ENCODE assay signal across 18 mouse cellular contexts in the genomic region with DNA sequence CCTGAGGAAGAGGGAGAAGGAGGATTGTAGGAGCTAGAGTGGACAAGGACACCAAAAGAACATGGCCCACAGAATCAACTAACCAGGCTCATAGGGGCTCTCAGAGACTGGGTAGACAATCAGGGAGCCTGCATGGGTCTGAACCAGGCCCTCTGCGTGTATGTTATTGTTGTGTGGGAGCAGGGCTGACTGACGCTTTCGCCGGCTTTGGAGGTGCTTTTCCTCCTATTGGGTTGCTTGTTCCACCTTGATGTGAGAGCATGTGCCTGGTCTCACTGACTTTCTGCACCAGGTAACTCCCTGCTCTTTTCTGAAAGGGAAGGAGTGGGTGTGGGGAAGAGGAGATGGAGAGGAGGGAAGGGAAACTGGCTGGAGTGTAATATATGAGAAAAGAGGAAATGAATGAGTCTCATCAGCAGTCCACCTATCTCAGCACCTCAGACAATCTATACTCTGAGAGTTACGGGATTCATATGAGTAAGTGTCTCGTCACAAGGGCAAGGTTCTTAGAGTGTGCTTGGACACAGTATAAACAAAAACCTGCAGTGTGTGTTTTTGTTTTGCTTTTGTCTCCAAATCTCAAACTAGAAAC. TPM values are rescaled to one million over a fixed set of nuclear protein-coding genes. Genes with fewer than 3 reads are reported as not detected.
A peak's percentile ranks its signal among the peaks of the same experiment; 100 is the strongest.
DNase-seq lines count a peak whose midpoint lies in the region; ATAC-seq and TF ChIP-seq lines count a peak whose summit lies in the region.
"Had no signal": no experiment of that assay in that cellular context is flagged by ENCODE, and none has a peak within 500 bp of the region (broad histone marks: within the 10 kb centered on the region; RNA-seq: fewer than 3 reads in every experiment).

No protein-coding gene starts in this region.

- H3K4me2 ChIP-seq in liver, postnatal 0 days (ENCODE audit: low read depth, low read length) = no peak overlapping the region; the same call in 1 of the 2 replicates
- H3K4me2 ChIP-seq in liver, embryonic 12.5 days = no peak overlapping the region
- H3K4me2 ChIP-seq: embryonic facial prominence, embryonic 13.5 days; forebrain, embryonic 13.5 days; heart, embryonic 15.5 days; hindbrain, embryonic 14.5 days had no signal

- no peak for TF ChIP-seq CTCF in liver, postnatal 0 days (IDR thresholded peaks at IDR 0.05; ENCODE audit: low read depth)

- peak overlapping the region; percentile 21; the same call in 1 of the 2 replicates for H3K9ac ChIP-seq in liver, postnatal 0 days (replicated peaks)
- no peak overlapping the region for H3K9ac ChIP-seq in liver, embryonic 12.5 days
- H3K9ac ChIP-seq: embryonic facial prominence, embryonic 13.5 days; forebrain, embryonic 13.5 days; forebrain, postnatal 0 days; heart, embryonic 15.5 days; hindbrain, embryonic 14.5 days had no signal

- no peak for ATAC-seq in liver, postnatal 0 days
- no peak for ATAC-seq in liver, embryonic 12.5 days
- ATAC-seq in megakaryocyte, adult 5-6 weeks (ENCODE audit: poor library complexity, severe bottlenecking) = peak; percentile 56; the same call in 1 of the 2 replicates
- ATAC-seq: forebrain, embryonic 13.5 days; forebrain, postnatal 0 days had no signal

- H3K4me1 ChIP-seq in heart, embryonic 10.5 days = peaks cover under 1% of the 10 kb centered on the region
- H3K4me1 ChIP-seq in liver, postnatal 0 days (ENCODE audit: insufficient read depth) = peaks cover 39% of the 10 kb centered on the region
- H3K4me1 ChIP-seq in liver, embryonic 12.5 days = peaks cover 60% of the 10 kb centered on the region
- peaks cover 9% of the 10 kb centered on the region for H3K4me1 ChIP-seq in forebrain, embryonic 10.5 days

- H3K27me3 ChIP-seq in heart, embryonic 10.5 days (ENCODE audit: insufficient read depth, poor library complexity, severe bottlenecking) = no peaks in the 10 kb centered on the region
- no peaks in the 10 kb centered on the region for H3K27me3 ChIP-seq in liver, postnatal 0 days (ENCODE audit: insufficient read depth, low read length)
- no peaks in the 10 kb centered on the region for H3K27me3 ChIP-seq in liver, embryonic 12.5 days (replicated peaks)
- no peaks in the 10 kb centered on the region for H3K27me3 ChIP-seq in forebrain, embryonic 10.5 days (ENCODE audit: poor library complexity, severe bottlenecking)
- H3K27me3 ChIP-seq: embryonic facial prominence, embryonic 13.5 days; forebrain, embryonic 13.5 days; heart, embryonic 15.5 days had no signal

- 88% methylated on average over 6 of the region's 6 CpGs for WGBS in heart, embryonic 10.5 days
- WGBS in liver, postnatal 0 days (ENCODE audit: insufficient replicate concordance) = 63% methylated on average over 6 of the region's 6 CpGs
- 75% methylated on average over 6 of the region's 6 CpGs for WGBS in liver, embryonic 12.5 days (ENCODE audit: insufficient replicate concordance)
- WGBS in forebrain, embryonic 10.5 days = 92% methylated on average over 6 of the region's 6 CpGs

- DNase-seq in heart, embryonic 10.5 days (ENCODE audit: low spot score) = peak; percentile 56
- no peak for DNase-seq in heart, postnatal 14 days
- no peak for DNase-seq in liver, postnatal 0 days
- DNase-seq in adrenal gland, postnatal 25 days = no peak
- DNase-seq in forebrain, embryonic 10.5 days (ENCODE audit: extremely low spot score, low spot score) = no peak
- DNase-seq: adrenal gland, adult 8-10 months; cerebellum, adult 11 months; cerebellum, adult 8-10 months; cerebellum, postnatal 25 days; forebrain, postnatal 0 days; gastrocnemius, postnatal 14 days had no signal

- TF ChIP-seq EP300 in liver, postnatal 0 days (IDR thresholded peaks at IDR 0.05; ENCODE audit: low read depth) = no peak

- intact Hi-C loops in heart, postnatal 14 days (cut with DNase I) = no loop called here

- H3K9me3 ChIP-seq in heart, embryonic 10.5 days = no peaks in the 10 kb centered on the region
- no peaks in the 10 kb centered on the region for H3K9me3 ChIP-seq in liver, postnatal 0 days (ENCODE audit: low read length)
- H3K9me3 ChIP-seq in liver, embryonic 12.5 days (replicated peaks) = no peaks in the 10 kb centered on the region
- no peaks in the 10 kb centered on the region for H3K9me3 ChIP-seq in forebrain, embryonic 10.5 days
- H3K9me3 ChIP-seq: embryonic facial prominence, embryonic 13.5 days; forebrain, embryonic 13.5 days; heart, embryonic 15.5 days; hindbrain, embryonic 10.5 days had no signal

- peaks cover 44% of the 10 kb centered on the region for H3K36me3 ChIP-seq in heart, embryonic 10.5 days
- peaks cover 12% of the 10 kb centered on the region for H3K36me3 ChIP-seq in liver, postnatal 0 days (replicated peaks; ENCODE audit: insufficient read depth, low read length)
- peaks cover 74% of the 10 kb centered on the region for H3K36me3 ChIP-seq in liver, embryonic 12.5 days
- H3K36me3 ChIP-seq in forebrain, embryonic 10.5 days (replicated peaks) = peaks cover 91% of the 10 kb centered on the region
- H3K36me3 ChIP-seq: heart, embryonic 15.5 days had no signal

- no peak overlapping the region for H3K27ac ChIP-seq in heart, embryonic 10.5 days
- H3K27ac ChIP-seq in liver, postnatal 0 days (ENCODE audit: low read depth) = no peak overlapping the region; the same call in 1 of the 2 replicates
- H3K27ac ChIP-seq in liver, embryonic 12.5 days = no peak overlapping the region
- no peak overlapping the region for H3K27ac ChIP-seq in forebrain, embryonic 10.5 days
- H3K27ac ChIP-seq: embryonic facial prominence, embryonic 13.5 days; forebrain, embryonic 13.5 days; heart, embryonic 15.5 days; hindbrain, embryonic 10.5 days; hindbrain, embryonic 14.5 days had no signal

- no peak overlapping the region for H3K4me3 ChIP-seq in heart, embryonic 10.5 days
- no peak overlapping the region for H3K4me3 ChIP-seq in liver, postnatal 0 days (ENCODE audit: low read depth, low read length)
- no peak overlapping the region for H3K4me3 ChIP-seq in liver, embryonic 12.5 days
- no peak overlapping the region for H3K4me3 ChIP-seq in forebrain, embryonic 10.5 days
- H3K4me3 ChIP-seq: embryonic facial prominence, embryonic 13.5 days; forebrain, embryonic 13.5 days; heart, embryonic 15.5 days; hindbrain, embryonic 10.5 days had no signal

RNA-seq across cellular contexts. Expression of a gene that starts 6.8 kb away (rescaled TPM):
- polyA plus RNA-seq in heart, embryonic 10.5 days (2016; fragmentation: Nextera tagmentation; extraction: Ambion mirVana) = 79.9 and 82.1 TPM in 2 replicates
- total RNA-seq in heart, postnatal 14 days (2021) = 10 to 100 TPM; 36.9 to 40.7 TPM
- polyA plus RNA-seq in liver, postnatal 0 days (2015; fragmentation: Nextera tagmentation; extraction: Ambion mirVana) = 15.1 and 16.6 TPM in 2 replicates
- 45.1 and 49.6 TPM in 2 replicates for polyA plus RNA-seq in liver, embryonic 12.5 days (2016; fragmentation: Nextera tagmentation; extraction: Ambion mirVana)
- 65.7 and 68.3 TPM in 2 replicates for total RNA-seq in megakaryocyte, adult 5-6 weeks (2015)
- total RNA-seq in megakaryocyte, adult 5-6 weeks (2017) = 42.3 and 49.4 TPM in 2 replicates
- 60.6 and 77.5 TPM in 2 replicates for total RNA-seq in adrenal gland, postnatal 25 days (2021)
- polyA plus RNA-seq in forebrain, embryonic 10.5 days (2016; fragmentation: Nextera tagmentation; extraction: Ambion mirVana) = 127 and 134 TPM in 2 replicates

RNA-seq across cellular contexts. Expression of a gene that starts 28.2 kb away (rescaled TPM):
- 2.0 and 3.3 TPM in 2 replicates for polyA plus RNA-seq in heart, embryonic 10.5 days (2016; fragmentation: Nextera tagmentation; extraction: Ambion mirVana)
- 10 to 100 TPM; 16.3 to 20.0 TPM for total RNA-seq in heart, postnatal 14 days (2021)
- polyA plus RNA-seq in liver, postnatal 0 days (2015; fragmentation: Nextera tagmentation; extraction: Ambion mirVana) = 1.7 and 1.9 TPM in 2 replicates
- polyA plus RNA-seq in liver, embryonic 12.5 days (2016; fragmentation: Nextera tagmentation; extraction: Ambion mirVana) = 3.0 and 4.3 TPM in 2 replicates
- total RNA-seq in megakaryocyte, adult 5-6 weeks (2015) = 20.3 and 23.5 TPM in 2 replicates
- total RNA-seq in megakaryocyte, adult 5-6 weeks (2017) = 15.7 and 18.1 TPM in 2 replicates
- 20.1 and 20.6 TPM in 2 replicates for total RNA-seq in adrenal gland, postnatal 25 days (2021)
- 3.5 and 3.7 TPM in 2 replicates for polyA plus RNA-seq in forebrain, embryonic 10.5 days (2016; fragmentation: Nextera tagmentation; extraction: Ambion mirVana)

RNA-seq across cellular contexts. Expression of a gene that starts 28.3 kb away (rescaled TPM):
- polyA plus RNA-seq in heart, embryonic 10.5 days (2016; fragmentation: Nextera tagmentation; extraction: Ambion mirVana) = 31.8 and 35.9 TPM in 2 replicates
- total RNA-seq in heart, postnatal 14 days (2021) = 1 to 10 TPM; 1.5 to 2.0 TPM
- 10.1 and 13.7 TPM in 2 replicates for polyA plus RNA-seq in liver, postnatal 0 days (2015; fragmentation: Nextera tagmentation; extraction: Ambion mirVana)
- polyA plus RNA-seq in liver, embryonic 12.5 days (2016; fragmentation: Nextera tagmentation; extraction: Ambion mirVana) = 58.1 and 58.9 TPM in 2 replicates
- 28.1 and 30.4 TPM in 2 replicates for total RNA-seq in megakaryocyte, adult 5-6 weeks (2015)
- total RNA-seq in megakaryocyte, adult 5-6 weeks (2017) = 66.9 and 71.0 TPM in 2 replicates
- 4.8 and 7.5 TPM in 2 replicates for total RNA-seq in adrenal gland, postnatal 25 days (2021)
- polyA plus RNA-seq in forebrain, embryonic 10.5 days (2016; fragmentation: Nextera tagmentation; extraction: Ambion mirVana) = 68.9 and 70.2 TPM in 2 replicates
